Mouse (Mus musculus) brain, embryonic 14.5 days (tissue): ENCODE results near the gene Bcl2l13.

Source experiments
- CTCF ChIP-seq: fragments of 200-500 bp; IDR thresholded peaks from 2 replicates; pipeline ENCODE4 v1.5.1; 2012; ENCODE audit warnings: inconsistent platforms, mild to moderate bottlenecking, moderate library complexity, borderline replicate concordance; ENCODE audit not compliant: insufficient read depth, insufficient read length; ENCODE audit errors: extremely low read depth
- POLR2A ChIP-seq: fragments of 200-500 bp; IDR thresholded peaks from 2 replicates; pipeline ENCODE4 v1.6.1; 2012; ENCODE audit warnings: mild to moderate bottlenecking, inconsistent platforms, borderline replicate concordance; ENCODE audit not compliant: poor library complexity, insufficient read depth, insufficient read length, severe bottlenecking; ENCODE audit errors: extremely low read depth

DNA sequence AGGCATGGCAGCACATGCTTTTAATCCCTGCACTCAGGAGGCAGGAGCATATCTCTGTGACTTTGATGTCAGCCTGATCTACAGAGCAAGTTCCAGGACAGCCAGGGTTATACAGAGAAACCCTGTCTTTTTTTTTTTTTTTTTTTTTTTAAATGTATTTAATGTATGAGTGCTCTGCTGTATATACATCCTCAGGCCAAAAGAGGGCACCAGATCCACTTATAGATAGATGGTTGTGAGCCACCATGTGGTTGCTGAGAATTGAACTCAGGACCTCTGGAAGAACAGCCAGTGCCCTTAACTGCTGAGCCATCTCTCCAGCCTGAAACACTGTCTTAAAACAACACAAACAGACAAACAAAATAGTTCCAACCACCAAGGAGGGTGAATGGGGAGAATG is 47.1 kb upstream of the Bcl2l13 start:
- TF ChIP-seq POLR2A, result no peak
- no peak for TF ChIP-seq CTCF
